Mouse (Mus musculus) small intestine, adult 2 months (tissue): ENCODE results near the gene Zdhhc21.

ENCODE experiments used
- CTCF ChIP-seq: fragments of 200-500 bp; IDR thresholded peaks from 2 replicates; pipeline ENCODE4 v1.5.1; 2012; ENCODE audit warnings: low read depth, mild to moderate bottlenecking, control low read depth, inconsistent platforms, low read length, moderate library complexity, mixed read lengths; ENCODE audit not compliant: insufficient replicate concordance, insufficient read length; ENCODE audit errors: extremely low read depth
- POLR2A ChIP-seq: fragments of 200-500 bp; IDR thresholded peaks from 2 replicates; pipeline ENCODE4 v1.6.1; 2012; ENCODE audit warnings: low read depth, mild to moderate bottlenecking, control low read depth, inconsistent platforms, low read length, moderate library complexity

GRCm38 (mm10) chr4:82891566-82891965, 31.8 kb upstream of the Zdhhc21 start:
- TF ChIP-seq CTCF, result no peak
- no peak for TF ChIP-seq POLR2A
